Mouse (Mus musculus) kidney, adult 2 months (tissue): ENCODE results near the gene Csf2rb.

Experiments used
- CTCF ChIP-seq: fragments of 200-500 bp; conservative IDR thresholded peaks from 2 replicates; pipeline ENCODE4 v1.5.1; 2011; ENCODE audit warnings: low read depth, mild to moderate bottlenecking, control low read depth, low read length, moderate library complexity, mixed read lengths; ENCODE audit not compliant: insufficient read depth, insufficient read length
- POLR2A ChIP-seq: fragments of 200-500 bp; IDR thresholded peaks from one replicate; pipeline ENCODE4 v1.6.1; 2011; ENCODE audit warnings: low read depth, low read length, control low read depth

DNA sequence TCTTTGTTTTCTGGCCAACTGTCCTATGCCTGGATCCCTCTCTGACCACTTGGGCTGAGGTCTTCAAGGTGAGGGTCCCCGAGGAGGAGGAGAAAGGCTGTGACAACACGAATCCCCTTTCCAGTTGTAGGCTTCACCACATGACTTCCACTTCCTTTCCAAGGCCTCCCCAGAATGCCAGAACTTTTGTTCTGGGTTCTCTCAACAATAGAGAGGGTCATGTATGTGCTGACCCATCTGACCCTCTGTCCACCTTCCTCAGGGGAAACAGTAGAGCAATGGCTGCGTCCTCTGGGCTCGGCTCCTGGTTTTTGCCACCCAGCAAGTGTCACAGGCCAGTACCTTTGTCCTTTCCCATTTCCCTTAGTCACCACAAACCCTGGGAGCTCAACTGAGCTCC lies 14.6 kb upstream of the Csf2rb start:
- no peak for TF ChIP-seq CTCF
- TF ChIP-seq POLR2A, result no peak
